Mouse (Mus musculus) C2C12 (cell line): ENCODE data around the gene Fgf8.

ENCODE experiments used
- FOSL1 ChIP-seq: IDR thresholded peaks from one replicate; pipeline ENCODE4 v1.8.0; 2011; ENCODE audit warnings: mild to moderate bottlenecking, low read length; ENCODE audit not compliant: poor library complexity, insufficient read depth, severe bottlenecking
- MAX ChIP-seq: IDR thresholded peaks from one replicate; pipeline ENCODE4 v1.6.1; 2011; ENCODE audit warnings: mild to moderate bottlenecking, control low read depth
- MYOD1 ChIP-seq: IDR thresholded peaks from one replicate; pipeline ENCODE4 v1.6.1; 2011; ENCODE audit warnings: low read depth; ENCODE audit not compliant: control insufficient read depth, insufficient read length
- USF1 ChIP-seq: IDR thresholded peaks from one replicate; pipeline ENCODE4 v1.6.1; 2011; ENCODE audit warnings: low read depth, mild to moderate bottlenecking, control low read depth, moderate library complexity

GRCm38 (mm10) chr19:45748691-45749242 is 6.1 kb upstream of the Fgf8 start:
- TF ChIP-seq USF1 (no peak), FOSL1 (no peak), MYOD1 (no peak), MAX (no peak)
